In the genomic region with DNA sequence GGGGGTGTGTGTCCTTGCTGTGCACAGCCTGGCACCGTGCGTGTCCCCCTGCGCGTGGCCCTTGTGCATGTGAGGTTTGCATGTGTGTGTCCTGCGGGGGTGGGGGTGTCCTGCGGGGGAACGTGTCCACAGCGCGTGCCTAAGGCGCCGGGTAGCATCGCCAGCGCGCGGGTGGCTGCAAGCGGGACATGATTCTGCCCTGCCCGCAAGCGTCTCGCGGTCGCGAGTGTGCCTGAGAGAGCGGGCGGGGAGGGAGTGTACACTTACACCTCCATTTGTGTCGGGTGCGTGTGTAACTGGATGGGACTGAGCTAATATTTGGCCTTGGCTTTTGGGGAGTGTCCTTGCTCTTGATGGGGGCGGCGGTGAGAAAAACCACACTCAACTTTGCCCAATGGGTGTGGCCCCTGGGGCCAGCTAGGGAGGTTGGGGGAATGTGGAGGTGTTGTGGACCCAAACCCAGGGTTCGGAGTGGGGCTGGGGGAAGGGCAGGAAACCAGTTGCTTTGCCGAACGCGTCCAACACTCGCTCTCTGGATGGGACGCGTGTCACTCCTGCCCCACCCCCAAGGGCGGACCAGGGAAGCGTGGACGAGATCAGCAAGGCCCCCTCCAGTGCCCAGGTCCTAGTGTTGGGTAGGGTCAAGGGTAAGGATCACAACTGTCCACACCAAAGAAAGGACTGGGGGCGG, we compare ENCODE assay signal across 8 mouse cellular contexts. TPM values are rescaled to one million over a fixed set of nuclear protein-coding genes. Genes with fewer than 3 reads are reported as not detected.
A peak's percentile ranks its signal among the peaks of the same experiment; 100 is the strongest.
DNase-seq lines count a peak whose midpoint lies in the region; ATAC-seq and TF ChIP-seq lines count a peak whose summit lies in the region.

No protein-coding gene starts in this region.

- peak overlapping the region; percentile 82 for H3K9ac ChIP-seq in intestine, embryonic 15.5 days

- peak overlapping the region; percentile 96 for H3K4me2 ChIP-seq in intestine, embryonic 15.5 days (replicated peaks)

- DNase-seq in spleen, adult 2 months (ENCODE audit: low read depth in 1 of 2, low spot score in 2 of 2) = no peak
- no peak for DNase-seq in spleen, adult 18-20 months
- peak; percentile 27 to 40 for DNase-seq in gastrocnemius, adult 8-10 months (ENCODE audit: low spot score in 2 of 2)
- peak; percentile 15 for DNase-seq in lung, adult 2 months
- DNase-seq in ovary, postnatal 36 days (ENCODE audit: low spot score) = peak; percentile 60
- no peak for DNase-seq in thymus, adult 18-20 months

- peaks cover 21% of the 10 kb centered on the region for H3K27me3 ChIP-seq in spleen, adult 2 months (ENCODE audit: control insufficient read depth, insufficient read depth, low read length)
- H3K27me3 ChIP-seq in intestine, embryonic 15.5 days (replicated peaks) = no peaks in the 10 kb centered on the region

- WGBS in spleen, adult 2 months = 1% methylated on average over 39 of the region's 39 CpGs
- WGBS in intestine, embryonic 15.5 days = under 1% methylated on average over 39 of the region's 39 CpGs
- under 1% methylated on average over 39 of the region's 39 CpGs for WGBS in lung, adult 2 months

- no peak for TF ChIP-seq POLR2A in spleen, adult 2 months (IDR thresholded peaks at IDR 0.05; ENCODE audit: low read depth, low read length)
- TF ChIP-seq POLR2A in lung, adult 2 months (IDR thresholded peaks at IDR 0.05; ENCODE audit: borderline replicate concordance, extremely low read depth, low read depth, low read length) = no peak

- peak; percentile 17; the same call in 1 of the 2 replicates for ATAC-seq in common myeloid progenitor, adult 5-6 weeks (replicated peaks; ENCODE audit: low read depth, poor library complexity, severe bottlenecking)
- ATAC-seq in intestine, embryonic 15.5 days = peak; percentile 76

- no peak for TF ChIP-seq CTCF in spleen, adult 2 months (IDR thresholded peaks at IDR 0.05; ENCODE audit: extremely low read depth, insufficient read depth, insufficient read length, insufficient replicate concordance)
- TF ChIP-seq CTCF in lung, adult 2 months (IDR thresholded peaks at IDR 0.05; ENCODE audit: insufficient read depth, low read length) = no peak

- no peaks in the 10 kb centered on the region for H3K36me3 ChIP-seq in spleen, adult 2 months (ENCODE audit: control insufficient read depth, insufficient read depth, low read length)
- no peaks in the 10 kb centered on the region for H3K36me3 ChIP-seq in intestine, embryonic 15.5 days

- H3K27ac ChIP-seq in spleen, adult 2 months (ENCODE audit: insufficient read depth, low read length) = no peak overlapping the region
- peak overlapping the region; percentile 96 for H3K27ac ChIP-seq in intestine, embryonic 15.5 days

- peaks cover 6% of the 10 kb centered on the region for H3K4me1 ChIP-seq in spleen, adult 2 months (ENCODE audit: control insufficient read depth, insufficient read depth, insufficient read length)
- peaks cover 29% of the 10 kb centered on the region for H3K4me1 ChIP-seq in intestine, embryonic 15.5 days (replicated peaks)
- H3K4me1 ChIP-seq in lung, adult 2 months (ENCODE audit: control insufficient read depth, insufficient read depth, low read length) = peaks cover 2% of the 10 kb centered on the region; the same call in 1 of the 2 replicates

- peak overlapping the region; percentile 51 for H3K4me3 ChIP-seq in spleen, adult 2 months (ENCODE audit: extremely low read depth, insufficient read depth, insufficient read length)
- peak overlapping the region; percentile 93 for H3K4me3 ChIP-seq in intestine, embryonic 15.5 days (replicated peaks)
- H3K4me3 ChIP-seq in lung, adult 2 months (replicated peaks; ENCODE audit: extremely low read depth, low read depth, low read length) = peak overlapping the region; percentile 52

- H3K9me3 ChIP-seq in intestine, embryonic 15.5 days = no peaks in the 10 kb centered on the region; the same call in 1 of the 2 replicates

RNA-seq across cellular contexts. Expression of a gene that starts 0.5 kb away (rescaled TPM):
- polyA plus RNA-seq in spleen, adult 2 months (2012; rRNA removed) = 1.4 and 1.9 TPM in 2 replicates
- total RNA-seq in common myeloid progenitor, adult 5-6 weeks (2017) = 0.15 and 0.41 TPM in 2 replicates
- 10 to 100 TPM; 28.1 to 32.6 (median 30.4) TPM for total RNA-seq in gastrocnemius, adult 8-10 months (2022)
- polyA plus RNA-seq in intestine, embryonic 15.5 days (2015; fragmentation: Nextera tagmentation; extraction: Ambion mirVana) = 21.1 and 22.7 TPM in 2 replicates
- 1.9 and 3.7 TPM in 2 replicates for polyA plus RNA-seq in lung, adult 2 months (2012; rRNA removed)

RNA-seq across cellular contexts. Expression of a gene that starts 39.2 kb away (rescaled TPM):
- polyA plus RNA-seq in spleen, adult 2 months (2012; rRNA removed) = 0.27 and 0.30 TPM in 2 replicates
- not detected in 2 replicates for total RNA-seq in common myeloid progenitor, adult 5-6 weeks (2017)
- total RNA-seq in gastrocnemius, adult 8-10 months (2022) = under 1 TPM; 0.10 to 0.17 (median 0.12) TPM
- polyA plus RNA-seq in intestine, embryonic 15.5 days (2015; fragmentation: Nextera tagmentation; extraction: Ambion mirVana) = 0.99 and 1.4 TPM in 2 replicates
- polyA plus RNA-seq in lung, adult 2 months (2012; rRNA removed) = 0.11 and 0.13 TPM in 2 replicates

Comparison
In these comparisons a context has a peak if more than half of its experiments do, and no peak if none do; other contexts are left out.
1. DNase-seq: peak in gastrocnemius, adult 8-10 months (2 of 2), lung, adult 2 months (single experiment) and ovary, postnatal 36 days (single experiment); none in spleen, adult 2 months (0 of 2), spleen, adult 18-20 months (0 of 2) and thymus, adult 18-20 months (0 of 2).
2. Peak in every context shown above with its lines, with median percentiles within 50 percentile points of each other: H3K4me3 ChIP-seq.